Mouse (Mus musculus): Measurements from ENCODE around the gene Rab40c.

DNA sequence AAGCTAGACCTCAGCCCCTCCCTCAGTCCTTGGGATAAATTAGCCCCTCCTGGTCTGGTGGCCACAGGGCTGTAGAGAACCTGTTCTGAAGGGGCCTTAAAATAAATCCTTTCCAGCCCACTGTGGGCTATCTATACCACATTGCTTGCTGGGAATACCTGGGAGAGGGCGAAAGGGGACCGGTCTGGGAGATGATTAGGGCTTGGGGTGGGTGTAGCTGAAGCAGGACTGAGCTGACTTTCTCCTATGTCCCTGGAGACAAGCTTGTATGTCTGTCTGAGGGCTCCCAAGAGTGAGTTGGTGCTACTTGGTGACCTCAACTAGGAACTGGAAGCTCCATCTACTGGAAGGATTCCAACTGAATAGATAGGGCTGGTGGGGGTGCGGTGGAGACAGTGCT is 42.5 kb downstream of the Rab40c start:
- TF ChIP-seq CTCF (IDR thresholded peaks at IDR 0.05; ENCODE audit: borderline replicate concordance, insufficient read depth, low read depth, low read length): no peak
- TF ChIP-seq POLR2A (IDR thresholded peaks at IDR 0.05; ENCODE audit: borderline replicate concordance, insufficient read depth, low read length): no peak
